Mouse (Mus musculus) c-Kit-positive CD71-positive TER-119-positive erythroid progenitor cells, embryonic 14.5 days (primary cell): Measurements from ENCODE around the gene Apbb1.

Experiments
- DNase-seq: peaks from one replicate; pipeline ENCODE4 v3.0.0-alpha.2; 2013; ENCODE audit warnings: low spot score

The Apbb1 gene

GRCm38 (mm10) chr7:105519336-105519735, 62.1 kb downstream of the Apbb1 start:
- no peak for DNase-seq

DNA sequence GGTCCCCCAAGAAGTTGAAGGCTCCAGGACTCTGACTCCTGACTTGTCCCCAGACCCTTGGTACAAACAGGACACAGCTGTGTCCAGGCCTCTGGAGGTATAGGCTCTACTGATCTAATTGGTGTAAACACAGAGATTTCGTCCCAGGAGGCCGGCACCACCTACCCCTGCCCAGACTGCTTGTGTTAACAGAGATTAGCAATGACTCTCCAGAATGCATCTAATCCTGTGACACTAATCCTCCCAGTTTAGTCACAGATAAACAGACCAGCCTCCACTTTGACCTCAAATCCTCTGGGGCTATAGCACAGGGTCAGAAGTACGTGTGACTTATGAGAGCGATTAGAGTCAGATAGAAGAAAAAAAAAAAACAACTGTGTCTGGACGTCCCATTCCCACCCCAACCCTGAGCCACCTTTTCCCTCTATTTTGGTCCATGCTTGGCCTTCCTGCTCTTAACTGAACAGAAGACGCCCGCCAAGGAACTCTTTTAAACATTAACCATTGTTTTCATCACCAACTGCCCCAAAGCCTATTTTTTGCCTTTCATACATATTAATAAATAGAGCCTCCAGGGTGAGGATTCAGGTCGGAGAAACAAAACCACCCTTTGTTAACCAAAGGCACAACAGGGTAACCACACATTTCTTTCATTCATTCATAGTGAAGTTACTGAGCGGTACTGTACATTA, 64.6 kb downstream of the Apbb1 start:
- DNase-seq, result no peak

GRCm38 (mm10) chr7:105515178-105515577, 66.3 kb downstream of the Apbb1 start:
- peak; percentile 31 for DNase-seq

- DNase-seq, result no peak
Observed at GRCm38 (mm10) chr7:105514561-105514960, 66.9 kb downstream of the Apbb1 start.

DNA sequence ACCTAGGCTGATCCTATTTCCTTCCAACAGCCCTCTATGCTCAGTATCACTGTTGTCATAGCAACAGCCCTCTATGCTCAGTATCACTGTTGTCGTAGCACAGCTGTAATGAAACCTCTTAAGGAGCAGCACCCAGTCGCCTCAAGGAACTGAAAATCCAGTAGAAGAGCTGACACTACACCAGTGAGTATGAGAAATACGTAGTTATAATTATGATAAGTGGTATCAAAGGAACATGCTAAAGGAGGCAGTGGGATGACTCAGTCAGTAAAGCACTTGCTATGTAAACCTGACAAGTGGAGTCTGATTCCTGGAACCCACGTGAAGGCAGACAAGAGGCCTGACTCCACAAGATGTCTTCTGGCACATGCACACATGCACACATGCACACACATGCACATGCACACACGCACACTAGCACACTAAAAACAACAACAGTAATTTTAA, 67.6 kb downstream of the Apbb1 start:
- DNase-seq, result no peak

GRCm38 (mm10) chr7:105510143-105510542, 71.3 kb downstream of the Apbb1 start:
- no peak for DNase-seq
